Mouse (Mus musculus) kidney, postnatal 36 days (tissue): ENCODE measurements around the gene H2-Ob.
A peak's percentile ranks its signal among the peaks of the same experiment; 100 is the strongest.
"Not testable (repeated sequence)": the region's sequence is repeated elsewhere in the genome, so short reads cannot be mapped to it uniquely, and the experiment has no call there.

Source experiments
- DNase-seq, 2 experiments: peaks; one replicate each; pipeline ENCODE4 v3.0.0; 2021 to 2022; ENCODE audit warnings: mixed read lengths in 2 of 2

The H2-Ob gene

GRCm38 (mm10) chr17:34207866-34208265, 30.8 kb upstream of the H2-Ob start:
- peak in 1 of 2 experiments; percentile 0 for DNase-seq

- peak in 1 of 2 experiments; percentile 1 for DNase-seq
Measured at GRCm38 (mm10) chr17:34208421-34208820, 30.3 kb upstream of the H2-Ob start.

- peak in 1 of 2 experiments; percentile 35 for DNase-seq
Measured at GRCm38 (mm10) chr17:34209680-34210079, 29.0 kb upstream of the H2-Ob start.

- DNase-seq, result peak in 1 of 2 experiments; percentile 1
Measured at GRCm38 (mm10) chr17:34210599-34210998, 28.1 kb upstream of the H2-Ob start.

GRCm38 (mm10) chr17:34211746-34212365, 26.8 kb upstream of the H2-Ob start:
- DNase-seq, result peak in 1 of 2 experiments; percentile 4

GRCm38 (mm10) chr17:34213936-34214335, 24.8 kb upstream of the H2-Ob start:
- no peak for DNase-seq

GRCm38 (mm10) chr17:34215176-34215575, 23.5 kb upstream of the H2-Ob start:
- DNase-seq, result peak in 1 of 2 experiments; percentile 0

GRCm38 (mm10) chr17:34217216-34217928, 21.3 kb upstream of the H2-Ob start:
- peak in 1 of 2 experiments; percentile 5 for DNase-seq

GRCm38 (mm10) chr17:34217986-34218385, 20.7 kb upstream of the H2-Ob start:
- DNase-seq, result peak in 1 of 2 experiments; percentile 2

- DNase-seq, result peak; percentile 92 to 93
Measured at GRCm38 (mm10) chr17:34218675-34219074, 20.0 kb upstream of the H2-Ob start.

GRCm38 (mm10) chr17:34219096-34219495, 19.6 kb upstream of the H2-Ob start:
- peak; percentile 65 to 88 for DNase-seq

GRCm38 (mm10) chr17:34219801-34220200, 18.9 kb upstream of the H2-Ob start:
- DNase-seq, result peak in 1 of 2 experiments; percentile 27

- not testable (repeated sequence) for DNase-seq
Measured at GRCm38 (mm10) chr17:34220401-34220800, 18.3 kb upstream of the H2-Ob start.

- peak; percentile 28 to 59 for DNase-seq
Measured at GRCm38 (mm10) chr17:34224816-34225215, 13.9 kb upstream of the H2-Ob start.

GRCm38 (mm10) chr17:34225426-34225825, 13.3 kb upstream of the H2-Ob start:
- no peak for DNase-seq

GRCm38 (mm10) chr17:34225911-34226310, 12.8 kb upstream of the H2-Ob start:
- peak in 1 of 2 experiments; percentile 1 for DNase-seq

- DNase-seq, result not testable (repeated sequence)
Measured at GRCm38 (mm10) chr17:34230971-34231370, 7.7 kb upstream of the H2-Ob start.

GRCm38 (mm10) chr17:34232021-34232420, 6.7 kb upstream of the H2-Ob start:
- not testable (repeated sequence) for DNase-seq

GRCm38 (mm10) chr17:34234926-34235325, 3.8 kb upstream of the H2-Ob start:
- peak; percentile 77 to 92 for DNase-seq

- DNase-seq, result no peak
Measured at GRCm38 (mm10) chr17:34236691-34237090, 2.0 kb upstream of the H2-Ob start.

- no peak for DNase-seq
Measured at GRCm38 (mm10) chr17:34237741-34238140, 962 bp upstream of the H2-Ob start.

- peak; percentile 14 to 44 for DNase-seq
Measured at GRCm38 (mm10) chr17:34239601-34240041, 918 bp downstream of the H2-Ob start.

GRCm38 (mm10) chr17:34240366-34240765, 1.7 kb downstream of the H2-Ob start:
- no peak for DNase-seq

GRCm38 (mm10) chr17:34240916-34241315, 2.2 kb downstream of the H2-Ob start:
- no peak for DNase-seq
